ENCODE assay signal across 8 mouse cellular contexts in the genomic region with DNA sequence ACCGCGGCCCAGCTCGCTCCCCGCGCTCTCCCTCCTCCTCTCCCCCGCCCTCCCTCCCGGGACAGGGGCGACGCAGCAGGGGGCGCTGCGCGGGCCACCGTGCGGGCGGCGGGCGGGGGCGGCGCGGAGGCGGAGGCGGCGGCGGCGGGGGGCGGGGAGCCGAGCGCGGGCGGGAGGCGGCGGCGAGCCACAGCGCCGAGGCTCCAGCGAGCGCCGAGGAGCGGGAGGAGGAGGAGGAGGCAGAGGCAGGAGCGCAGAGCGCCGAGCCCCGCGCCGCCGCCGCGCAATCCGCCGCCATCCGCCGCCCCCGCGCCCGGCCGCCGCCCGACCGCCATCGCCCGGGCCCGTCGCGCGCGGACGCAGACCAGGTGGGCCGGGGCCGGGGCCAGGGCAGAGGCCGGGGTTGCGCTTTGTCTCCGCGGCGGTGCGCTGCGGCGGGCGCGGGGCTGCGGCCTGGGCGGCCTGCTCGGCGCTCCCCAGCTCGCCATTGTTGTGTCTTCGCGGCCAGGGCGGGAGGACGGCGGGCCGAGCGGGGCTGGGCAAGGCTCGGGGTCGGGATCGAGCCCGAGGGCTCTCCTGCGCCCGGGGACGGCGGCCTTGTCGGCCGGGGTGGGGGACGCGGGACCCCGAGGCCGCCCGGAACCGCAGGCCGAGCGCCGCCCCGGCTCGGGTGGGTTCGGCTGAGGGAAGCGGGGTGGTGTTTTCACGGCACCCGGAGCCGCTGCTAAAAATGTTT. TPM values are rescaled to one million over a fixed set of nuclear protein-coding genes. Genes with fewer than 3 reads are reported as not detected.
DNase-seq lines count a peak whose midpoint lies in the region; ATAC-seq and TF ChIP-seq lines count a peak whose summit lies in the region.

A gene (plus strand): TSS at position 159 of the 736 bp plus-strand sequence.

- under 1% methylated on average over 52 of the region's 117 CpGs for WGBS in liver, embryonic 12.5 days (ENCODE audit: insufficient replicate concordance)

- peak; percentile 51 to 67 for DNase-seq in left cerebral cortex, adult 2 months (ENCODE audit: extremely low spot score in 1 of 2, low spot score in 2 of 2)
- DNase-seq in left cerebral cortex, adult 9 months (ENCODE audit: low spot score in 2 of 2): no peak
- peak; percentile 79 for DNase-seq in embryo, embryonic 10 days (ENCODE audit: low spot score)
- peak; percentile 69 for DNase-seq in kidney, adult 18-20 months

- no peaks in the 10 kb centered on the region for H3K27me3 ChIP-seq in liver, embryonic 12.5 days (replicated peaks)
- H3K27me3 ChIP-seq in myocyte (ENCODE audit: control insufficient read depth, insufficient read depth, insufficient read length): no peaks in the 10 kb centered on the region
- no peaks in the 10 kb centered on the region for H3K27me3 ChIP-seq in testis, adult 2 months (ENCODE audit: control insufficient read depth, insufficient read depth, low read length)

- peak; percentile 76 for TF ChIP-seq POLR2A in myocyte (IDR thresholded peaks at IDR 0.05; ENCODE audit: insufficient read length, low read depth)
- no peak for TF ChIP-seq POLR2A in testis, adult 2 months (IDR thresholded peaks at IDR 0.05; ENCODE audit: control insufficient read depth, low read depth, low read length)

- H3K4me2 ChIP-seq in liver, embryonic 12.5 days: peak within 1 kb of the TSS; percentile 86
- H3K4me2 ChIP-seq in myocyte (ENCODE audit: low read depth): peak within 1 kb of the TSS; percentile 92

- peak within 1 kb of the TSS; percentile 95 for H3ac ChIP-seq in myocyte (ENCODE audit: control insufficient read depth, insufficient read length)

- H3K36me3 ChIP-seq in liver, embryonic 12.5 days: peaks cover 1% of the 10 kb centered on the region; the same call in 1 of the 2 replicates
- no peaks in the 10 kb centered on the region for H3K36me3 ChIP-seq in myocyte (ENCODE audit: control insufficient read depth, insufficient read depth)
- H3K36me3 ChIP-seq in testis, adult 2 months (ENCODE audit: control insufficient read depth, insufficient read depth, low read length): no peaks in the 10 kb centered on the region

- peaks cover 47% of the 10 kb centered on the region for H3K79me2 ChIP-seq in myocyte (ENCODE audit: control insufficient read depth, insufficient read depth)

- H3K9me3 ChIP-seq in liver, embryonic 12.5 days (replicated peaks): no peaks in the 10 kb centered on the region

- peak within 1 kb of the TSS; percentile 96 for H3K27ac ChIP-seq in left cerebral cortex, adult 2 months
- H3K27ac ChIP-seq in liver, embryonic 12.5 days: peak within 1 kb of the TSS; percentile 97
- peak within 1 kb of the TSS; percentile 82 for H3K27ac ChIP-seq in testis, adult 2 months (ENCODE audit: control insufficient read depth, insufficient read depth, low read depth, low read length)

- TF ChIP-seq CTCF in left cerebral cortex, adult 2 months (IDR thresholded peaks at IDR 0.05): peak; percentile 29
- TF ChIP-seq CTCF in testis, adult 2 months (IDR thresholded peaks at IDR 0.05; ENCODE audit: control insufficient read depth, insufficient read depth, insufficient replicate concordance, low read depth, low read length): no peak

- H3K4me1 ChIP-seq in liver, embryonic 12.5 days: peaks cover 60% of the 10 kb centered on the region
- H3K4me1 ChIP-seq in testis, adult 2 months (ENCODE audit: control insufficient read depth, insufficient read depth, low read length): peaks cover 3% of the 10 kb centered on the region; the same call in 1 of the 2 replicates

- peak within 1 kb of the TSS; percentile 98 for H3K9ac ChIP-seq in liver, embryonic 12.5 days

- intact Hi-C loops in left cerebral cortex, adult 2 months (cut with DNase I): loop anchor here (2.0 kb wide), 1 partner anchor 24 kb away; no protein-coding TSS in a partner anchor

- H3K4me3 ChIP-seq in left cerebral cortex, adult 2 months: peak within 1 kb of the TSS; percentile 84
- peak within 1 kb of the TSS; percentile 92 for H3K4me3 ChIP-seq in liver, embryonic 12.5 days
- peak within 1 kb of the TSS; percentile 89 for H3K4me3 ChIP-seq in myocyte
- peak within 1 kb of the TSS; percentile 87 for H3K4me3 ChIP-seq in testis, adult 2 months (ENCODE audit: control insufficient read depth, low read depth, low read length)

- ATAC-seq in granulocyte monocyte progenitor cell, adult 5-6 weeks (replicated peaks; ENCODE audit: poor library complexity, severe bottlenecking): peak; percentile 41
- peak; percentile 61 for ATAC-seq in liver, embryonic 12.5 days

TF ChIP-seq in myocyte, 11 proteins besides CTCF, POLR2A, EP300 and RAD21:
- TF ChIP-seq TCF3 (IDR thresholded peaks at IDR 0.05; ENCODE audit: insufficient read length, low read depth): no peak
- peak in 1 of 3 experiments; percentile 35 for TF ChIP-seq MYOD1 (IDR thresholded peaks at IDR 0.05; ENCODE audit: control insufficient read depth in 1 of 3, insufficient read length in 2 of 3, low read depth in 2 of 3)
- TF ChIP-seq MYOG (IDR thresholded peaks at IDR 0.05; ENCODE audit: control insufficient read depth in 1 of 3, insufficient read depth in 1 of 3, insufficient read length in 2 of 3, low read depth in 2 of 3): no peak
- TF ChIP-seq POLR2AphosphoS2 (IDR thresholded peaks at IDR 0.05; ENCODE audit: insufficient read length, low read depth): peak; percentile 76
TF ChIP-seq in myocyte: peak in this region for 2.

RNA-seq across cellular contexts. Expression of the gene that starts here (rescaled TPM):
- 100 to 1,000 TPM; 268 to 280 TPM for total RNA-seq in left cerebral cortex, adult 2 months (2021)
- 32.6 and 46.7 TPM in 2 replicates for total RNA-seq in granulocyte monocyte progenitor cell, adult 5-6 weeks (2014; fragmentation: Nextera tagmentation)
- total RNA-seq in granulocyte monocyte progenitor cell, adult 5-6 weeks (2017): 10.5 and 12.8 TPM in 2 replicates
- polyA plus RNA-seq in liver, embryonic 12.5 days (2016; fragmentation: Nextera tagmentation; extraction: Ambion mirVana): 20.8 and 23.6 TPM in 2 replicates
- polyA plus RNA-seq in myocyte (2012; fragmentation: generic; extraction: Trizol): 76.2 TPM
- polyA plus RNA-seq in testis, adult 2 months (2012; rRNA removed): 5.5 and 5.7 TPM in 2 replicates

Comparison
In these comparisons a context has a peak if more than half of its experiments do, and no peak if none do; other contexts are left out.
1. RNA of the gene that starts here (total RNA-seq): 268 to 280 TPM in left cerebral cortex, adult 2 months; 10.5 to 46.7 TPM in granulocyte monocyte progenitor cell, adult 5-6 weeks; every median in the first group is over 4 times any median in the second.
2. DNase-seq: peak in left cerebral cortex, adult 2 months (2 of 2), embryo, embryonic 10 days (single experiment) and kidney, adult 18-20 months (single experiment); none in left cerebral cortex, adult 9 months (0 of 2).
3. Peak in every context shown above with its lines, with median percentiles within 50 percentile points of each other: H3K27ac ChIP-seq and H3K4me3 ChIP-seq.